Mouse (Mus musculus) MEL (cell line): Measurements from ENCODE around the gene Tom1l2.

Source experiments
- MXI1 ChIP-seq: IDR thresholded peaks from 2 replicates; pipeline ENCODE4 v1.6.1; 2011; ENCODE audit warnings: mild to moderate bottlenecking, low read depth, low read length, improper control_type of control experiment
- TAL1 ChIP-seq: IDR thresholded peaks from 2 replicates; pipeline ENCODE4 v1.6.1; 2012; ENCODE audit warnings: mild to moderate bottlenecking, inconsistent platforms, low read length, moderate library complexity, mixed read lengths

- TF ChIP-seq TAL1 (no peak), MXI1 (peak; percentile 94)
These were observed at the start of gene Tom1l2, which contains the start of gene Drc3 for GRCm38 (mm10) chr11:60352559-60353411.
